Mouse (Mus musculus) thymus, adult 2 months (tissue): Measurements from ENCODE around the gene Sptlc2. TPM values are rescaled to one million over a fixed set of nuclear protein-coding genes. Genes with fewer than 3 reads are reported as not detected.

Source experiments
- DNase-seq: peaks from one replicate; pipeline ENCODE4 v3.0.0; 2021
- H3K27ac ChIP-seq: fragments of 200-500 bp; 2 replicates; pipeline ENCODE4 v1.5.1; 2012; ENCODE audit warnings: low read length, control low read depth; ENCODE audit not compliant: control insufficient read depth, insufficient read depth
- H3K27me3 ChIP-seq: fragments of 200-500 bp; 2 replicates; pipeline ENCODE4 v1.6.1; 2012; ENCODE audit warnings: mild to moderate bottlenecking, low read length, moderate library complexity, mixed read lengths; ENCODE audit not compliant: control insufficient read depth, insufficient read depth
- H3K36me3 ChIP-seq: fragments of 200-500 bp; 2 replicates; pipeline ENCODE4 v1.6.1; 2012; ENCODE audit warnings: mild to moderate bottlenecking, low read length, moderate library complexity; ENCODE audit not compliant: control insufficient read depth, insufficient read depth
- H3K4me1 ChIP-seq: fragments of 200-500 bp; replicated peaks from 2 replicates; pipeline ENCODE4 v1.6.1; 2012; ENCODE audit warnings: low read length; ENCODE audit not compliant: control insufficient read depth, insufficient read depth
- H3K4me3 ChIP-seq: fragments of 200-500 bp; 2 replicates; pipeline ENCODE4 v1.5.1; 2012; ENCODE audit warnings: mild to moderate bottlenecking, low read length, control low read depth, moderate library complexity; ENCODE audit not compliant: control insufficient read depth, insufficient read depth
- CTCF ChIP-seq: fragments of 200-500 bp; IDR thresholded peaks from 2 replicates; pipeline ENCODE4 v1.5.1; 2012; ENCODE audit warnings: mild to moderate bottlenecking, control low read depth, low read length, moderate library complexity, borderline replicate concordance; ENCODE audit not compliant: control insufficient read depth, poor library complexity, insufficient read depth; ENCODE audit errors: extremely low read depth
- POLR2A ChIP-seq: fragments of 200-500 bp; IDR thresholded peaks from 2 replicates; pipeline ENCODE4 v1.6.1; 2012; ENCODE audit warnings: mild to moderate bottlenecking, low read length, control low read depth, moderate library complexity; ENCODE audit not compliant: control insufficient read depth, poor library complexity, insufficient read depth; ENCODE audit errors: extremely low read depth
- WGBS: fragments of 180-500 bp; shearing (Covaris S2); methylation state at CpG from one replicate; pipeline ENCODE4 v1.1.7; 2018; 5-methylcytosine and 5-hydroxymethylcytosine counted together
- polyA plus RNA-seq: library from polyadenylated mRNA; depleted of rRNA; stranded (reverse); fragments of >200 nt; gene quantifications from 2 replicates; pipeline ENCODE4 v1.2.3, GENCODE M21; 2012

Gene Sptlc2
- polyA plus RNA-seq, 1 experiment, result 10.2 TPM

DNA sequence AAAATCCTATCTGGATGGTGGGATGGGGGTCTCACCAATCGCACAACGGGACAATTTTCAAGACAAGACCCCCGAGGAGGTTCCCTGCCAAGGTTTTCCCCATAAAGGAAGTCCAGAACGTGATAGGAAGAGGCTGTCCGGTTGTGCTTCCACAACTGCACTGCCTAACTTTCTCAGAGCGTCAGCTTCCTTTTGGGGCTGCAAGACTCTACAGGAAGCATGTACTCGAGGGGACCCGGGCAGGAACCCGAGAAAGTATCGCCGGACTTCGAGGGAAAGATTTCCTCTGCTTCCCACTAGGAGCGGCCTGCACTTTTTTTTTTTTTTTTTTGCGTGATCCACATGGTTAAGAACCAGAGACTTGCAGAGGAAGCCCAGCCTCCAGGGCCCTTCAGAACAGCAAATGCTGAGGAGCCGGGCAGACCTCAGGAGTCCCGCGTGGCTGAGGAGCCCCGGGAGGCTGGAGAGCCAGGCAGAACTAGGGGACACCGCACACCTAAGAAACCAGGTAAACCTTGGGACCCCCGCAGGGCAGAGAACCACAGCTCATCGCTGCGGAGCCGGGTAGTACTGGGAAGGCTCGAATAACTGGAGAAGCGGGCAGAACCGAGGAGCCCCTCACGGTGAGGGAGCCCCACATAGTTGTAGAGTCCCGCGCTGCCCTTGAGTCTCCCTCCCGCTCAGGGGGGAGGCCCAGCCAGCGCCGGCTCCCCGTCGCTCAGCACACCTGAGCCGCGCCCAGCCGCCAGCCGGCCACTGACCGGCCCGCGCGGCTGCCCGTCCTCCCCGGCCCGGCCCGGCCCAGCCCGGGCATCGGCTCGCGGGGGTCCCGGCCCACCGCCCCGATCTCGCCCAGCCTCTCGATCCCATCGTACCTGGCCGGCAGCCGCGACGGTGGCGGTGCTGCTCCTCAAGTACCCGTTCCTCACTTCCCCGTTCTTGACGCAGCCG lies 709 bp downstream of the Sptlc2 start:
- Histone ChIP-seq H3K27me3 (no peaks in the 10 kb centered on the region), H3K36me3 (no peaks in the 10 kb centered on the region), H3K4me3 (peak overlapping the region; percentile 67), H3K27ac (no peak overlapping the region), H3K4me1 (peaks cover 2% of the 10 kb centered on the region; the same call in 1 of the 2 replicates)
- DNase-seq, result peak; percentile 25
- TF ChIP-seq POLR2A (no peak), CTCF (no peak)
- under 1% methylated on average over 53 of the region's 65 CpGs for WGBS

DNA sequence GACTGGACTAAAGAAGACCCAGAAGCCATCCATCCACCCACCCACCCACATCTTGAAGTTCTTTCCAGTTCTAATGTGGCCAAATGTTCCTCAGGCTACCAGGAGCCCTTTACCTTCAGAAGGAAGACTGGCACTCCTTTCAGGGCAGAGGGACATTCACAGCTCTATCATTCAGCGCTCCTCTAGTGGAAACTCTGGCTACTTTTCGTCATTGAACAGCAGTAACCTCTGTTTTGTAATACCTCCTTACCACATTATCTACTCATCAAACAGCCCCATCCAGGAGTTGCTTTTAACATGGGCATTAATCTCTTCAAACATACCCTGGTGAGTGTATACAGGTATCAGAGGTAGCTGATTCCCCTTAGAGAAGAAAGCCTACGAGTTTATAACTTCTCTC lies 3.1 kb downstream of the Sptlc2 start:
- no peak for DNase-seq
- no peaks in the 10 kb centered on the region for H3K36me3 ChIP-seq
- H3K4me3 ChIP-seq, result no peak overlapping the region
- WGBS, result 97% methylated on average over 3 of the region's 3 CpGs
- H3K4me1 ChIP-seq, result peaks cover 2% of the 10 kb centered on the region; the same call in 1 of the 2 replicates
- H3K27ac ChIP-seq, result no peak overlapping the region
- TF ChIP-seq CTCF, result no peak
- TF ChIP-seq POLR2A, result no peak
- H3K27me3 ChIP-seq, result no peaks in the 10 kb centered on the region

DNA sequence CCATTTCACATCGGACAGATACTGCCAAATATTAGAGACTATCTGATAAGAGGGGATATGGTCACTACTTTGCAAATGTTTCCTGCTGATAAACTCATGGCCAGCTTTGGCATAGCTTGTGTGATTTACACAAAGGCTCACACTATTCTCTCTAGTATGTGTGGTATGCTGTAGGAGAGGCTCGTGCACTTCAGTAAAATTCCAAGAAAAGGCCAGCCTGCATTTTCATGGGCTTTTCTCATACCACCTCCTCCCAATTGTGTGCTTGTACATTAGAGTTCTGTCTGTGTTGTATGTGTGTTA lies 6.8 kb downstream of the Sptlc2 start:
- H3K4me1 ChIP-seq, result no peaks in the 10 kb centered on the region
- DNase-seq, result no peak
- H3K27ac ChIP-seq, result no peak overlapping the region

DNA sequence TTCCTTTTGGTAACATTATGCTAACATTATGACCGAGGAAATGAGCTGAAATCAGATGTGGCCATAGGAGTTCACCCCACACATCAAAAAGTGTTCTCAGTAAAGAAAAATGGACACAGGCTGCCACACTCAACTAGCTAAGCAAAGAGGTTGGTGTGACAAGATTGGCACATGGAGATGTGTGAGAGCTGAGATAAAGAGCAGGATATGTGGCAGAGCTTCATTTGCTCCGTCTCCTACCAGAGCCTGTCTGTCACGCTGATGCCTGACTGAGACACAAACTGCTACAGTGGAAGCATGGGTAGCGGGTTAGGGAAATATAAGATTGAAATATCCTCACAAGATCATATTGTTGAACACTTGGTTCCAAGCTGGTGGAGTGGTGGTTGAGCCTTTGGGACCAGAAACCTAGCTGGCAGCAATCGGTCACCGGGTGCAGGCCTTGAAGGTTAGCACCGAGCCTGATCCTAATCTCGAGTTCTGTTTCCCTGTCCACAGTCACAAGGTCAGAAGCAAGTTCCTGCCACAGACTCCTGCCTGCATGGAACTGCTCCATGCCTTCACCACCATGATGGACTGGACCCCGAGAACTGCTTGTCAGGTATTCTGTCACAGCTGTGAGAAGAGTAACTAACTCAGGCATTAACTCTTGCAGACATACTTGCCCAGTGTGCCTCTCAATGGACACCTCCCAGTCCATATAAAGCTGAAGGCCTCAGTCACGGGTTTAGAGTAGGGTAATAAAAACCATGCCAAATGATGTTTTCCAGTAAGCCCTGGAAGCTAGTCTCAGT lies 7.4 kb downstream of the Sptlc2 start:
- H3K27me3 ChIP-seq, result no peaks in the 10 kb centered on the region
- H3K27ac ChIP-seq, result no peak overlapping the region
- H3K36me3 ChIP-seq, result no peaks in the 10 kb centered on the region
- 92% methylated on average over 10 of the region's 10 CpGs for WGBS
- DNase-seq, result no peak
- H3K4me1 ChIP-seq, result no peaks in the 10 kb centered on the region
- no peak overlapping the region for H3K4me3 ChIP-seq
- TF ChIP-seq POLR2A, result no peak
- TF ChIP-seq CTCF, result no peak

More for the DNA sequence above, 6.8 kb downstream of the Sptlc2 start:
- no peak overlapping the region for H3K4me3 ChIP-seq
- no peaks in the 10 kb centered on the region for H3K27me3 ChIP-seq
- H3K36me3 ChIP-seq, result no peaks in the 10 kb centered on the region
- WGBS, result 87% methylated on average over 2 of the region's 2 CpGs
- TF ChIP-seq CTCF (no peak), POLR2A (no peak)

DNA sequence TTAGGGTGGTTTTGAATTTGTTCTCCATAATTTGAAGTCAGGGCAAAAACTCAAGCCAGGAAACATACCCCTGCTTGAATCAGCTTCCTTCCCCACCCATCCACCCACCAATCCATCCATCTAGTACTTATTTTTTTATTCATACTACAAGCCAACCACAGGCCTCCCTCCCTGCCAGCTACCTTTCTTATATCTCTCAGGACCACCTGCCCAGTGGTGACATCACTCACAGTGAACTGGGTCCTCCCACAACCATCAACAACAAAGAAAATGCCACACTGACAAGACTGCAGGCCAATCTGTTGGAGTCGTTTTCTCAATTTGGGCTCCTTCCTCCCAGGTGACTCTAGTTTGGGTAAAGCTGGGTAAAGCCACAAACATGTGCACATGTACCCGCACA lies 8.7 kb downstream of the Sptlc2 start:
- 53% methylated on average over 2 of the region's 2 CpGs for WGBS
- no peak overlapping the region for H3K4me3 ChIP-seq
- H3K27me3 ChIP-seq, result no peaks in the 10 kb centered on the region
- TF ChIP-seq CTCF (no peak), POLR2A (no peak)
- H3K36me3 ChIP-seq, result no peaks in the 10 kb centered on the region
- no peak for DNase-seq
- no peak overlapping the region for H3K27ac ChIP-seq
- H3K4me1 ChIP-seq, result no peaks in the 10 kb centered on the region

DNA sequence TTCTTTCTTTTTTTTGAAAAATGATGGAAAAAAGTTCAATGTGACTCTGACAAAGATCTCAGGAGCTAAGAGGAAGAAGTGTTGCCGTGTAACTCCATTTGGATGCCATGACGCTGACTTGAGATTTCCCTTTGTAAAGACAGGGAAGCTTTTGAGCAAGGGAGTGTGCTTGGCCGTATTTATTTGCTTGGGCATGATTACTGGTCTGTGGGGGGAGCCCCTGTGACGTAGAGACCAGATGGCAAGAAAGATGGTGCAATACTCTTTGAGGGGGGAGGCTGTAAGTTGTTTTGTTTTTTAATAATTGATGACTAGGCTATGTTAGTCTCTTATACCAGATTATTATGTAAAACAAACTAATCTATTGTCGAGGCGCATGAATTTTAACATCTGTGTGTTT lies 14.0 kb downstream of the Sptlc2 start:
- H3K4me3 ChIP-seq, result no peak overlapping the region
- no peaks in the 10 kb centered on the region for H3K4me1 ChIP-seq
- WGBS, result 96% methylated on average over 6 of the region's 6 CpGs
- no peak for DNase-seq
- H3K36me3 ChIP-seq, result no peaks in the 10 kb centered on the region
- TF ChIP-seq POLR2A, result no peak
- no peak for TF ChIP-seq CTCF
- H3K27me3 ChIP-seq, result no peaks in the 10 kb centered on the region
- no peak overlapping the region for H3K27ac ChIP-seq
